Mouse (Mus musculus): ENCODE measurements around the gene Macrod1. TPM values are rescaled to one million over a fixed set of nuclear protein-coding genes. Genes with fewer than 3 reads are reported as not detected.

Gene Macrod1
- polyA plus RNA-seq, 1 experiment from 2014 or later = 12.3 TPM

DNA sequence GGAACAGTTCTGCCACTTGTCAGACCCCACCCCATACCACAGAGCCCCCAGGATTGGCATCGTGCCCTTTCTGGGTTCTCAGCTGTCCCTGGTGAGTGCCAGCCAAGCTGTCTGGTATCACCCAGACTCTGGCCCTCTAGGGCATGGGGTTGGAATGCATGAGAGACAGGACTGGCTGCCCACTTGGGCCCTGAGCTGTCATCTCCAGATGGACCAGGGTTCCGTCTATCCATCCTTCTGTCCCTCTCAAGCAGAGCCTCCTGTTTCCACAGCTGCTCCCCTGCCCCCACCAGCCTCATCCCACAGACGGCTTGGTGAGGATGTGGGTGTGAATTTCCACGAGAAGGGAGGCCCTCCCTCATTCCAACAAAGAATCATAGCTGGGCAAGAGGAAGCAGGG lies 91.5 kb downstream of the Macrod1 start:
- 41% methylated on average over 4 of the region's 4 CpGs for WGBS

DNA sequence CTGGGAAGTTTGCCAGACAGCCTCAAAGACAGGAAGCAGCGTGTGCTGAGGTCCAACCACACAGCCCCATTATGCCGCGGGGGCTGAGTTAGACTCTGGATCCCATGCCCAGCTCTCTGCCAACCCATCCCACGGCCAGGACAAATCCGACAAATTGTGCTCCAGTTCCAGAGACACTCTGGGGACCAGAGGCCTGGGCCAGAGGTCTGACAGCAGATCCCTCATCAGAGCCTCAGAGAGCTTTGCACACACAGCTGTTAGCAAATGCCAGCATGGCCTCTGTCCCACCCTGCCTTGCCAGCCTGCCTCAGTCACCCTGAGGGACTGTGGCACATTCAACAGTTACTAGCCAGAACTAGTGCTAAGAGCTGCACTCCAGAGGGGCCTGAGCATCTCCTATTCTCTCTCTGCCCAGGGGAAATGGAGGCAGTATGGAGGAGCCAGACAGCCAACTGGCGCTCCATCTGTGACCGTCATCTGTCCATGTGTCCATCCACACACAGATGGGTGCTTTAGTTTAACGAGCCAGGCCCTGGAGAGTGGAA lies 92.0 kb downstream of the Macrod1 start:
- H3K4me1 ChIP-seq (replicated peaks) = peaks cover 59% of the 10 kb centered on the region
- no peak overlapping the region for H3K4me3 ChIP-seq (replicated peaks)
- H3K27ac ChIP-seq = no peak overlapping the region
- ATAC-seq (ENCODE audit: insufficient number of reproducible peaks, insufficient read depth, low FRiP score, low TSS enrichment, low read depth) = no peak
- H3K9ac ChIP-seq (replicated peaks) = no peak overlapping the region
- no peak overlapping the region for H3K4me2 ChIP-seq
- H3K27me3 ChIP-seq = peaks cover 77% of the 10 kb centered on the region
- H3K9me3 ChIP-seq = 0 out of 2 replicates have a peak, but pooled peaks cover 3% of the 10 kb centered on the region
- 58% methylated on average over 8 of the region's 8 CpGs for WGBS
- H3K36me3 ChIP-seq = no peaks in the 10 kb centered on the region

More for the DNA sequence above, 91.5 kb downstream of the Macrod1 start:
- H3K27me3 ChIP-seq = peaks cover 77% of the 10 kb centered on the region
- H3K4me3 ChIP-seq (replicated peaks) = no peak overlapping the region
- H3K36me3 ChIP-seq = no peaks in the 10 kb centered on the region
- H3K4me2 ChIP-seq = no peak overlapping the region
- H3K9ac ChIP-seq (replicated peaks) = no peak overlapping the region
- 0 out of 2 replicates have a peak, but pooled peaks cover 3% of the 10 kb centered on the region for H3K9me3 ChIP-seq
- no peak for ATAC-seq (ENCODE audit: insufficient number of reproducible peaks, insufficient read depth, low FRiP score, low TSS enrichment, low read depth)
- H3K4me1 ChIP-seq (replicated peaks) = peaks cover 59% of the 10 kb centered on the region
- H3K27ac ChIP-seq = no peak overlapping the region

DNA sequence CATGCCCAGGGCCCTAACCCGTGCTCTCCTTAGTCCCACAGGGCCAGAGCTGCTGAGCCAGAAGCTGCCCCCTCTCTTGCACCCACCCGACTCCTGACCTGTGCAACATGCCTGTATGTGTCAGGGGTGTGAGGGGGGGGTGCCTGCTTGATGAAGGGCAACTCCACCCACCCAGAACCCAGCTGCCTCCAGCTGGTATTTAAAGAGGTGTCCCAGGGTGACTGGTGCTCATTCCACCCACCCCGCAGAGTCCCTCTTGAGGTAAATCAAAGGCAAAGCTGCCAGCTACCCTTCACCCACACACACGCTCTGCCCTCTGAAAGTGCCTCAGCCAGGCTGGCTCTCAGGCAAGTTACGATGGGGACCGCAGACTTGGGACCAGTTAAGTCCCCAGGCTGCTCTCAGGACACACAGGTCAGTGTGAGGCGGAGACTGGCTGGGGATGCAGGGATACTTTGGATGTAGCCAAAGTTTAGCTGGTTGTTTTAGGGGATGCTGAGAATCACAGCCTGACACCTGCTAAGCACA lies 92.6 kb downstream of the Macrod1 start:
- no peak overlapping the region for H3K4me3 ChIP-seq (replicated peaks)
- H3K27ac ChIP-seq = no peak overlapping the region
- 0 out of 2 replicates have a peak, but pooled peaks cover 3% of the 10 kb centered on the region for H3K9me3 ChIP-seq
- no peak for ATAC-seq (ENCODE audit: insufficient number of reproducible peaks, insufficient read depth, low FRiP score, low TSS enrichment, low read depth)
- H3K27me3 ChIP-seq = peaks cover 76% of the 10 kb centered on the region
- WGBS = 56% methylated on average over 7 of the region's 7 CpGs
- H3K4me1 ChIP-seq (replicated peaks) = peaks cover 53% of the 10 kb centered on the region
- no peak overlapping the region for H3K4me2 ChIP-seq
- H3K36me3 ChIP-seq = no peaks in the 10 kb centered on the region
- no peak overlapping the region for H3K9ac ChIP-seq (replicated peaks)

DNA sequence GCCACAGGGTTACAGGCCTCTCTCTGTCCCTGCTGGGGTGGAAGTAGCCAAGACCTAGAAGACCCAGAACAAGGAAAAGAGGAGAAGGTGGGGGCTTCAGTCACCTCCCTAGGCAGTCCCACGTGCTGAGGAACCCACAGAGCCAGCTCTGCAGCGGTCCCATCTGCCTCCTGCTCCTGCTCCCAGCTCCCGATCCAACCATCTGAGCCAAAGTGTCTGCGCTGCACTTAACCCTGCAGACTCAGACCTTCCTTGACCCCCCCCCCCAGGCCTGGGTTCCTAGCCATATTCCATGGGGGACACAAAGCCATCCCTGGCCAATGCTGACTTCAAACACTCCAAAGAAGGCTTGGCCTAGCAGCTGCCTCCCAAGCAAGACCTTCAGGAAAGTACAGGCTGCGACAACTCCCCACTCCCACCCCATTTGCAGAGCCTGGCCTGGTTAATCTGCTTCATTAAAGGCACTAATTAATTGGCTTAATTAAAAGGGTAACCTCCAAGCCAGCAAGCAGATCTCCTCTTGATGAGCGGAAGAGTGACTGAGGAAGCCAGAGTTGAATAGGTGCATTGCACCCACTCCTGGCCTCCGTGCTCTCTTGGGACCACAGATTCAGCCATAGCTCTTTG lies 94.8 kb downstream of the Macrod1 start:
- H3K27ac ChIP-seq = no peak overlapping the region
- peaks cover 70% of the 10 kb centered on the region for H3K27me3 ChIP-seq
- H3K4me2 ChIP-seq = no peak overlapping the region
- no peak overlapping the region for H3K9ac ChIP-seq (replicated peaks)
- 0 out of 2 replicates have a peak, but pooled peaks cover 3% of the 10 kb centered on the region for H3K9me3 ChIP-seq
- WGBS = 81% methylated on average over 7 of the region's 7 CpGs
- H3K36me3 ChIP-seq = no peaks in the 10 kb centered on the region
- peaks cover 66% of the 10 kb centered on the region for H3K4me1 ChIP-seq (replicated peaks)
- no peak for ATAC-seq (ENCODE audit: insufficient number of reproducible peaks, insufficient read depth, low FRiP score, low TSS enrichment, low read depth)
- no peak overlapping the region for H3K4me3 ChIP-seq (replicated peaks)

DNA sequence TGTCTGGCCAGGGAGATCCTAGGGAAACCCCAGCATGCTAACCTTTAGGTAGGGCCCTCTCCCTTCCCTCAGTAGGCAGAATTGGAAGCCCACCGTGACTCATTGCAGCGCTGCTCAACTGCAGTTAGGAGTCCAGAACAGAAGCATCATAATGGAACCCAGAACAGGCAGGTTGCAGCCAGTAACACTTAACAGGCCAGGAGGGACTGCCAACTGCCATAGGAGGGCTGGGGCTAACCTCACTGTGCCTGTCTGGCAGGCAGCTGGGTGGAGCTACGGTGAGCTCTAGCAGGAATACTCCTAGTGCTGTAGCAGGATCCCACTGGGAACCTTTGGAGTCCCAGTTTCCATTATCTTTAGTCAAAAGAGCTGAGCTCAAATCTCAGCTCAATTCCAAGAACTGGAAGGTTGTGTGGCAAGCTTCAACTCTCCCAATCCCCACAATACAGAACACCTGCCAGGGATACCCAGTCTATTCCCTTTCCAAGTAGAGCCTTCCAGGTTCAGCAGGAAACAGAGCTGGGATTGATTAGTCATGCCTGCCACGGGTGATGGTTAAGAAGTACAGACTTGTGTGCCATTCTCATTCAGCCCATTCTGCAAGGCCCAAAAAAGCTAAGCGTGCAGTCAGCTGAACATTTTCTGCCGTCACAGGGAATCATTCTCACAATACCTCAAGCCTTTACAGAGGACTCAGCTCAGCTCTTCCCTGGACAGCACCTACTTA lies 95.5 kb downstream of the Macrod1 start:
- H3K4me3 ChIP-seq (replicated peaks) = no peak overlapping the region
- H3K4me2 ChIP-seq = no peak overlapping the region
- peaks cover 69% of the 10 kb centered on the region for H3K27me3 ChIP-seq
- 0 out of 2 replicates have a peak, but pooled peaks cover 3% of the 10 kb centered on the region for H3K9me3 ChIP-seq
- peaks cover 72% of the 10 kb centered on the region for H3K4me1 ChIP-seq (replicated peaks)
- no peak overlapping the region for H3K9ac ChIP-seq (replicated peaks)
- ATAC-seq (ENCODE audit: insufficient number of reproducible peaks, insufficient read depth, low FRiP score, low TSS enrichment, low read depth) = no peak
- H3K36me3 ChIP-seq = no peaks in the 10 kb centered on the region
- no peak overlapping the region for H3K27ac ChIP-seq
- whole genome bisulfite sequencing = 83% methylated on average over 6 of the region's 6 CpGs

DNA sequence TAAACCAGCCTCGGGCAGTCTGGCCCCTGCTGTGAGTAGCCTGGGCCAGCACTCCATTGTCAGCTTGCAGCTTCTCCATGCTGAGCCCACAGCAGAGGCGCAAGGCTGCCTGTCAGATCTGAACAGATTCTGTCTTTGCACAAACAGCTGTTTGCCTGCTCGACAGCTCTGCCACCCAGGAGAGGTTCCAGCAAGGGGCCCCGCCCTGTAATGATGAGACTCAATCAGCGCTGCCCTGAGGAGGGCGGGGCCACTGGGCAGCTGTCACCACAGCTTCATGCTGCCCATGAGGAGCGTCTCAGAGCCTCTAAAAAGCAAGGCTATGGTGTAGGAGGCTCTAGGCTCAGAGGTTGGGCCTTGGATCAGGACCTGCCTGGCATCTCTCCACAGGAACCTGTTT lies 96.6 kb downstream of the Macrod1 start:
- Histone ChIP-seq H3K4me1 (replicated peaks) (peaks cover 73% of the 10 kb centered on the region), H3K9ac (replicated peaks) (no peak overlapping the region), H3K4me3 (replicated peaks) (no peak overlapping the region), H3K27ac (no peak overlapping the region), H3K27me3 (peaks cover 71% of the 10 kb centered on the region), H3K4me2 (no peak overlapping the region), H3K9me3 (0 out of 2 replicates have a peak, but pooled peaks cover 3% of the 10 kb centered on the region), H3K36me3 (no peaks in the 10 kb centered on the region)
- no peak for ATAC-seq (ENCODE audit: insufficient number of reproducible peaks, insufficient read depth, low FRiP score, low TSS enrichment, low read depth)
- 33% methylated on average over 7 of the region's 7 CpGs for WGBS

DNA sequence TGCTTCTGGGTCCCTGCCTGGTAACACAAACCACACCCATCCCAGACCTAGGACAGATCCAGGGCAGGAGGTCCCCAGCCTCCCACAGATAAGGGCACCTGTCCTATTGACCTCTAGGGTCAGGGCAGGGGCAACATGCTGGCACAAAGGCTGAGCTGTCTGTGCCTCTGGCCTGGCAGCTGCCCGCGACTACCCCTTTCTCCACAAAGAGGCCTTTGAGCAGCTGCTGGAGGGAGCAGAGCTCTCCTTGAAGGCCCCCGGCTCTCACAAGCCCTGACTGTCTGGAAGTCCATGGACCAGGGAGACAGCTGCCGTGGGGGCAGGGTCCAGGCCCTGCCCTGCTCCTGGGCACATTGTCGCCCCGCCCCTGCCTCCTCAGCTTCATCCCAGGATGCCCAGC lies 98.6 kb downstream of the Macrod1 start:
- no peak for ATAC-seq (ENCODE audit: insufficient number of reproducible peaks, insufficient read depth, low FRiP score, low TSS enrichment, low read depth)
- H3K9me3 ChIP-seq = 0 out of 2 replicates have a peak, but pooled peaks cover 3% of the 10 kb centered on the region
- H3K9ac ChIP-seq (replicated peaks) = no peak overlapping the region
- 66% methylated on average over 6 of the region's 6 CpGs for WGBS
- no peak overlapping the region for H3K4me2 ChIP-seq
- H3K27me3 ChIP-seq = peaks cover 76% of the 10 kb centered on the region
- H3K4me1 ChIP-seq (replicated peaks) = peaks cover 61% of the 10 kb centered on the region
- no peak overlapping the region; the same call in 1 of the 2 replicates for H3K4me3 ChIP-seq (replicated peaks)
- no peaks in the 10 kb centered on the region for H3K36me3 ChIP-seq
- H3K27ac ChIP-seq = peak overlapping the region; percentile 75

DNA sequence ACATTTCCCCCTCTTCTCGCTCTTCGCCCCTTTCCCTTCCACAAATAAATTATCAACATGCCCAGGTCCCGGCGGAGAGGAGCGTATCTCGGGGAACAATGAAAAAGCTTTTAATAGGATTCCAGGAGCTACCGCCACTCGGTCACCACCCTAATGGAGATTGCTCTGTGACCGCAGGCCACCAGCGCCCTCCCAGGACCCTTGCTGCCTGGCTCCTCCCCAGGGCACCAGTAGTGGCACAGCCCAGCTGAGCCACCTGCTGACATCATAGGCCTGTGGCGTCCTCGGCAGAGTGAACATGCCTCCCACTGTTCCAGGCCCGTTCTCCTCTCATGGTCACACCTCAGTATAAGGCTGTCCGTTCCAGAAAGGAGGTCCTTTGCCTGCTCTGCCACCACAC lies 101.1 kb downstream of the Macrod1 start:
- ATAC-seq (ENCODE audit: insufficient number of reproducible peaks, insufficient read depth, low FRiP score, low TSS enrichment, low read depth) = no peak
- Histone ChIP-seq H3K4me3 (replicated peaks) (no peak overlapping the region), H3K4me1 (replicated peaks) (peaks cover 51% of the 10 kb centered on the region), H3K4me2 (no peak overlapping the region), H3K36me3 (no peaks in the 10 kb centered on the region), H3K9me3 (no peaks in the 10 kb centered on the region), H3K27ac (no peak overlapping the region), H3K9ac (replicated peaks) (no peak overlapping the region), H3K27me3 (peaks cover 88% of the 10 kb centered on the region)
- 49% methylated on average over 14 of the region's 14 CpGs for WGBS

DNA sequence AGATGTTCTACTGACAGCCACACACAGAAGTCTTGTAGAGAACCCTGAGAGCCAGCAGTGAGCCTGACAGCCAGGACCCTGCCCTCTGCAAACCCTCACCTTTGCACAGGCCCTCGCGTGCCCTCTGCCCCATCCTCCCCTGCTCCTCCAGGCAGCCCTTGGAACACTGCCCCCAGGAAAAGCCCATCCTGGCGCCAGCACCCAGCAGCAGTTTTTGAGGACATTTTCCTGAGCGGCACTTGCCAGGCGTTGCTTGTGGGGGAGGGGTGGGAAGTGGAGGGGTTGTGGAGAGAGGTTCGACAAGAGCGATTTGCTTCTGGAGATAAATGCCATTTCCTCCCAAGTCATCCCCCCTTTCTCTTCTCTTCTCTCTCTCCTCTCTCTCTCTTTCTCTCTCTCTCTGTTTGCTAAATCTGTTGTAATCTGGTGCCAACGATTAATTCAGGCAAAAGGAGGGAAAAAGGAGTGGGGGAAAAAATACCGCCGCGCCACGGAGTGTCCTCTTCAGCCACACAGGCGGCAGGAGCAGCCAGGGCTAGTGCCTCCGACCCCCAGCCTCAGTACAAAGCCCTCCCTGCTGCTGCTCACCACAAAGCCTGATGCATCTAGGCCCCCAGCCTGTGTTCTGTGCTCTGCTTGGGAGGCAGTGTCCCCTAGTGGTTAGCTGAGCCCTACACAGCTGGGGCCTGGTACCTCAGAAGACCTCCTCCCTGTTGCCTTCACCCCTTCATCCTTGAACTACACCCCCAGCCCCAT lies 103.7 kb downstream of the Macrod1 start:
- H3K4me3 ChIP-seq (replicated peaks) = no peak overlapping the region
- peaks cover 93% of the 10 kb centered on the region for H3K27me3 ChIP-seq
- ATAC-seq (ENCODE audit: insufficient number of reproducible peaks, insufficient read depth, low FRiP score, low TSS enrichment, low read depth) = peak; percentile 39; the same call in 1 of the 2 replicates
- 7% methylated on average over 14 of the region's 14 CpGs for WGBS
- peaks cover 55% of the 10 kb centered on the region for H3K4me1 ChIP-seq (replicated peaks)
- H3K9ac ChIP-seq (replicated peaks) = peak overlapping the region; percentile 24
- no peaks in the 10 kb centered on the region for H3K9me3 ChIP-seq
- H3K36me3 ChIP-seq = no peaks in the 10 kb centered on the region
- no peak overlapping the region for H3K27ac ChIP-seq
- H3K4me2 ChIP-seq = peak overlapping the region; percentile 34

DNA sequence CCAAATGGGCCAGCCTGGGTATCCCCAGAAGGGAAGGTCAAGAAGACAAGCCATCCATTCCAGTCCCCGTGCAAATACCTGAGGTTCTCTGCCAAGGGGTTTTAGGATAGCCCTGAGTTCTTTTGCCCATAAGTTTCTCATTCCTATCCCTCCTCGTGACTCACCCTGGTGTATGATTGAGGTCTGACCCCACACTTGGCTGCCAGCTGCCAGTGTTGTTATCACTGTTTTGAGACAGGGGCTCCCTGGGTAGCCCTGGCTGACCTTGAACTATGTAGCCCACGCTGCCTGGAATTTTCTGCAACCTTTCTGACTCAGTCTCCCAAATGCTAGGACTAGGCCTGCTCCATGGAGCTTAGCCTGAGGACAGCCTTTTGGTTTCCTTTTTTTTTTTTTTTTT lies 104.5 kb downstream of the Macrod1 start:
- Histone ChIP-seq H3K9me3 (no peaks in the 10 kb centered on the region), H3K27ac (no peak overlapping the region), H3K36me3 (no peaks in the 10 kb centered on the region), H3K27me3 (peaks cover 95% of the 10 kb centered on the region), H3K4me2 (no peak overlapping the region), H3K4me1 (replicated peaks) (peaks cover 57% of the 10 kb centered on the region), H3K4me3 (replicated peaks) (no peak overlapping the region), H3K9ac (replicated peaks) (no peak overlapping the region)
- WGBS = 68% methylated on average over 3 of the region's 3 CpGs
- no peak for ATAC-seq (ENCODE audit: insufficient number of reproducible peaks, insufficient read depth, low FRiP score, low TSS enrichment, low read depth)

Data from limb, embryonic 12.5 days (tissue).